Mouse (Mus musculus) hindbrain, embryonic 12.5 days (tissue): ENCODE measurements around the gene Slc26a5. TPM values are rescaled to one million over a fixed set of nuclear protein-coding genes. Genes with fewer than 3 reads are reported as not detected.

Experiments used
- polyA plus RNA-seq: library from polyadenylated mRNA; unstranded; fragments of >200 nt; fragmentation: Nextera tagmentation; extraction: Ambion mirVana; gene quantifications from 2 replicates; pipeline ENCODE4 v1.2.1, GENCODE M21; 2016

Gene Slc26a5
- polyA plus RNA-seq, 1 experiment from 2014 or later, result not detected

Other genes with a start within 250 kb of the Slc26a5 start
- 0.33 and 0.44 TPM in 2 replicates for gene Fbxl13, start 220.0 kb downstream of the Slc26a5 start, polyA plus RNA-seq
- 63.5 and 67.5 TPM in 2 replicates for gene Armc10, start 219.8 kb downstream of the Slc26a5 start, polyA plus RNA-seq
- gene Napepld, start 164.2 kb downstream of the Slc26a5 start, polyA plus RNA-seq, result 4.9 and 5.2 TPM in 2 replicates
- 85.9 and 90.0 TPM in 2 replicates for gene Pmpcb, start 128.5 kb downstream of the Slc26a5 start, polyA plus RNA-seq
- 81.0 and 86.5 TPM in 2 replicates for gene Dnajc2, start 80.4 kb downstream of the Slc26a5 start, polyA plus RNA-seq
- 193 and 205 TPM in 2 replicates for gene Psmc2, start 80.3 kb downstream of the Slc26a5 start, polyA plus RNA-seq